Mouse (Mus musculus): ENCODE results near the gene Rnase2a. TPM values are rescaled to one million over a fixed set of nuclear protein-coding genes. Genes with fewer than 3 reads are reported as not detected.
"Not testable (repeated sequence)": the region's sequence is repeated elsewhere in the genome, so short reads cannot be mapped to it uniquely, and the experiment has no call there.

Rnase2a gene
- 1.4 and 1.9 TPM in 2 replicates for total RNA-seq (2021)
- long read RNA-seq, experiment 1, result 0 reads
- long read RNA-seq, experiment 2, result 0 reads

DNA sequence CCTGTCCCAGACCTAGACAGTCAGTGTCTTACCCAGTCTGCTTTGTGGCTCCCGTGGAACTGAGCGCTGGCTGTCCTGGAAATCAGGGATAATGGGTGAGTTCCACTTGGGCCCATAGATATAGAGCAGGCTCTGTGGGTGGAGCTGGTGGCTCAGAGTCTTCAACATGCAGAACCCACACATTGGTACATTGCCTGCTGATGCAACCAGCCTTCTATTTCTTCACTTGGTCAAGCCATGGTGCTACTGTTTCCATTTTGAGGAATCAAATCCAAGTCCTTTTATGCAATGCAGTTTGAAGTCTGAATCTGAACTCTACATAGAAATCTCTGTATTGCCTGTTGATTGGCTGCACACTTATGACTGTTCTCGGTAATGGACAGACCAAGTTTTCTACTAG, at the start of gene Rnase2a:
Gene Rnase2a (minus strand): TSS at position 72 of the 400 bp plus-strand sequence.
- no peak for DNase-seq

DNA sequence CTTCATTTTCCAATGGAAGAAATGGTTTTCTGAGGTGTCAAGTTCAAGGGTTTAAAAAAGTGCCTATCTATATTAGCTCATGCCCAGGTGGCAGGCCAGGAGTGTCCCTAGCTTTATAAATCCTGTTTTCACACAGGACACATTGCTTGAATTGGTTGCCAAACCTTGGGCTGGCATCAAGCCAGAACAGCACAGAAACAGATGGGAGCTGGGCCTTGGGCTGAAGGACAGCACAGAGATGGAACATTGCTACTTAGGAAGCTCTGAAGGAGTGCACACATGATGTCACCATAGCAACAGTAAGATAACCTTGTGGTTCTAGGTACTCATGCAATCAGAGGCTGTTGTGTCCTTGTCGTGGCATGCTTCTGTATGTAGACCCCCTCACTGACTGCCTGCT, 35.6 kb upstream of the Rnase2a start:
- DNase-seq, result peak; percentile 62

DNA sequence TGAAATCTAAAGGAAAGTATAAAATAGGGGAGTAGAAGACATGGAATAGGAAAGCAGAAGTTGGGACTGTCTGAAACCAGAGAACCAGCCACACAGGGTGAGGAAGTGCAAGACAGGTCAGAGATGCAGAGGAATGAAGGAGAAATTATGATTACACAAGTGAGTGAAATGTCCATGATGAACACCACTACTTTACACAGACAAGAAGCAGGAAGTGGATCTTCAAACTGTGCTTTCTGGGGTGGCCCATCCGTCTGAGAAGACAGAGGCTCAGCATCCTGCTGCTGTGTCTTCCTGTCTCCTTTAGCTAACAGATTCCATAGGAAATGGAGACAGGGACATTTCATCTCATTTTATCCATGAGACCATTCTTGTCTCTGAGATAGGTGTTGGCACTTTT, 22.6 kb upstream of the Rnase2a start:
- DNase-seq, result not testable (repeated sequence)

DNA sequence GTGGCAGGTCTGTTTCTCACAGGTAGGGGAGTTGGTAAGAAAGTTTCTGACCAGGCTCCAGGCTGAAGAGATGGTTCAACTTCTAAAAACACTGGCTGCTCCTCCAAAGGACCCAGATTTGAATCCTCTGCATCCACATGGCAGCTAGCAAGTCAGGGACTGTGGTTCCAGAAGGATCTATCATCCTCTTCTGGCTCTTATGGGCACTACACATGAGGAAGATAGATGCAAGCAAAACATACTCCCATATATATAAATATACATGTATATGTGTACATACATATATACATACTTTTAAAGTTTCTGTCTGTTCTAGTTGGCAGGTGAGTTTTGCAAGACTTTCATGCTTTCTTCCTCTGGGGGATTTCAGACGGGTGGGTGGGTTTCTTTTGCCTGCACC, 12.8 kb upstream of the Rnase2a start:
- no peak for DNase-seq

DNA sequence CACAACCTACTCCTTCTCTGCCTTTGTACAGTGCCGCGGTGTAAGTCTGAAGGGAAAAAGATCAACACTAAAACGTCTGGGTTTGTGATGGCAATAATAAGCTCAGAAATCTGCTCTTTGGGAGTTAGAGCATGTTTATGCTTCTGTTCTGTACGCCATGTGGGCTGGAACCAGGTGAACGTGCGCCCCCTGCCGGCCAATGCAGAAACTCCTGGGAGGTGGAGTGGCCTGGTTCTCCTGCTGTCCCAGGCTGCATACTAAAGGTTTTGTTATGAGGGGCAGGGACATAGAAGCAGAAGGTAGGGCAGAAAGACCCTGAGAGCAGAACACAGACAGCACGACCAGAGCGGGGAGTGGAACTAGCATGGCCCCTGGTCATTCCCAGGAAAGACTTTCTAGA, 10.2 kb upstream of the Rnase2a start:
- DNase-seq, result peak; percentile 88

DNA sequence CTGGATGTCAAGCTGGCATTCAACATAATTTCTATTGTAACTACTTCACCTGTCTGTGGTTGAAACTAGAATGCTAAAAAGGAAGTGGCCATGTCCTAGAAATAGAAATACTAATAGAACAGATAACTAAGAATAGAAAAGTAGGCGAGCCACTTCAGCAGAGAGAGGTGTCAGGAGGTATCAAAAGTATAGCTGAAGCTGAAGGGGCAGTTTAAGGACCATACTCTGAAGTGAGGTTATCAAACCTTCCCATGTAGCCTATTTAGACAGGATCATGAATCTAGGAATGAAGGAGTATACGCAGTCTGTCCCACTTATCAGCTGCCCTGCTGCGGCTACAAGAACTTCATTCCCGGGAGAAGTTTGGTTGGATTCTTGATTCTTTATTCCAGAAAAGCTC, 9.8 kb upstream of the Rnase2a start:
- no peak for DNase-seq

DNA sequence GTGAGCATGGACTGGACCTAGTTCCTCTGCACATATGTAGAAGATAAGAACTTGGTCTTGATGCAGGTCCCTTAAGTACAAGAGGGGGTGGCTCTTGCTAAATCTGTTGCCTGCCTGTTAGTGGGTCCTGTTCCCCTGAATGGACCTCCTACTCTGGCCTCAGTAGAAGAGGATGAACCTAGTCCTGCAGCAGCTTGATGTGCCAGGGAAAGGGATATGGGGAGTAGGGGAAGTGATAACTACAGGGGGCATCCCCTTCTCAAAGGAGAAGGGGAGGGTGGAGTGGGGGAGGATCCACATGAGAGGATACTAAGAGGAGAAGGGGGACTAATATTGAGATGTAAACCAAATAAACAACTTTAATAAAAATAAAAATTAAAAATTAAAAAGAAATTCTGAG, 6.5 kb upstream of the Rnase2a start:
- no peak for DNase-seq

DNA sequence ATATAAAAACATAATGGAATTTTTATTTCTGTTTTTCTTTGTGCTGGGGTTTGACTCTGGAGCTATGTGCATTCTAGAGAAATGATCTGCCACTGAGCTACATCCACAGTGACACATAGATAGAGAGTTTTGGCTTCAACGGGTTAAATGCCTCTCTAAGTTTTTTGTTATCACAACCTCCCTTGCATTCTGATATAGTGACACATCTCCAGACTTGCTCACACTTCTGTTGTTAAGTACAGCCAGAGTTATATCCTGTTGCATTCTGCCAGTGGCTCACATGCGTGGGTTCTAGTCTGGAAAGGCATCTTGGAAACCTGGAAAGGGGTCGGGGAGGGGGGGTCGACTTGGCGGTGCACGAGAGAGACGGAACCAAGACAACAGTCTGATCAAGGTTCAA, 3.8 kb upstream of the Rnase2a start:
- no peak for DNase-seq

DNA sequence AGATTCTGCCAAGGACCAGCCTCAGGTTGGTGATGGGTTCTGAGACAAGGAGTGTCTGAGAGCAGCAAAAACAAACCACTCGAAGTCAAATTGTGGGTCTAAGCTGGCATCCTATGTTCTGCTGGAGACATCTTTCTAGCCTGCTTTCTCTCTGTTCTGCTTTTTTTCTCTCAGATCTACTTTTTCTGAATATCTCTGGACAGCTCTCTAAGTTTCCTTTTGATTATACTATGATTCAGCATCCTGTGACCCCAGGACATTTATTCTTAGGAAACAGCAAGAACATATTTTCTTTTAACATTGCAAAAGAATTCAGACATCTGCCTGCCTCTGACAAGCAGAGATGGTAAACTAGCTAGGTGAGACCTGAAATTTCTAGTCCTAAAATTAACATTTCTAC, 2.3 kb downstream of the Rnase2a start:
- no peak for DNase-seq

DNA sequence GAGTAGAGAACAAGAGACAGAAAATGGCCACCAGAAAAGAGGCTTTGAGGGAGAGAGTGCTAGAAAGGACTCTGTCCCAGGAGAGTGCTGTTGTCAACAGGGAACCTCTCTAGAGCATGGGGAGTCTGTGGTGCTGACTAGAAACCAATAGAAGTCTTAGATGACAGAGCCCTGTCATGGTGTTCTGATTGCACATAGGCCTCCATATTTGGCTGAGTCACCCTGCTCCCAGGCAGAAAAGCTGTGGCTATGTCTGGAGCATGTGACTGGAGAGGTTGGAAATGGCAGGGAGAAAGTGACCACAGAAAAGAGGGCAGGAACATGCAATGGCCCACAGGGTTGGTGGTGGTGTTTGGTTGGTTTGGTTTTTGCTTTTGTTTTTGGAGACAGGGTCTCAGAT, 3.7 kb downstream of the Rnase2a start:
- not testable (repeated sequence) for DNase-seq

DNA sequence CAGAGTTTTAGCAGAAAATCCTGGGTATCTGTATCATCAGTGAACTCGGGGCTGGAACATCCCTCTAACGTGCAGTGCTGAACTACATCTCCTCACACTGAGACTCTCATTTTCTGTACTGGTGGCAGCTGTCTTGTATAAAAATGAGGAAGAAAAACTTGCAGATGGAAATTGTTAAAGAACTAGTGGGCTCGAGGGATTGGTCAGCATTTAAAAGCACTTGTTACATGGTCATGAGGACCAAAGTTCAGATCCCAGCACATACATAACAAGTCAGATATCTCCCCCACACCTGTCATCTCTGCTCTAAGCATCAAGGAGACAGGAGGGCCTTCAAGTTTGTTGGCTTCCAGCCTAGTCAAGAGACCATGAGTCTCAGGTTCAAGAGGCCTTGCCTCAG, 5.6 kb downstream of the Rnase2a start:
- DNase-seq, result no peak

DNA sequence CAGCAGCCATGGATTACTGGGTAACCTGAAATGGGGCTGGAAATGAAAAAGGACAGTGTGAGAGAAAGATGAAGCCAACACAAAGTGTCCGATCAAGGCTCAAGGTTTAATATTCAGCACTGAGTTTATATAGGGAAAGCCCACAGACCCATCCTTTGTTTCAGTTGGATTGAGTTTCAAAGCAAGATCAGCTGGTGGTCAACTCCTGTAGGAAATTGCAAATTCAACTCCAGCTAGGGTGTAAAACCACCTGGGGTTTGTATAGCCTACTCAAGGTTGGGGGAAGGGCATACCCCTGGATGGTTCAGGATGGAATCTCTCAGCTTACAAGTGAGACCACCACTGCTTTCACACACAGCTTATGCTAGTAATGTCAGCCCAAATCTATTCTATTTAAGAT, 8.2 kb downstream of the Rnase2a start:
- no peak for DNase-seq

DNA sequence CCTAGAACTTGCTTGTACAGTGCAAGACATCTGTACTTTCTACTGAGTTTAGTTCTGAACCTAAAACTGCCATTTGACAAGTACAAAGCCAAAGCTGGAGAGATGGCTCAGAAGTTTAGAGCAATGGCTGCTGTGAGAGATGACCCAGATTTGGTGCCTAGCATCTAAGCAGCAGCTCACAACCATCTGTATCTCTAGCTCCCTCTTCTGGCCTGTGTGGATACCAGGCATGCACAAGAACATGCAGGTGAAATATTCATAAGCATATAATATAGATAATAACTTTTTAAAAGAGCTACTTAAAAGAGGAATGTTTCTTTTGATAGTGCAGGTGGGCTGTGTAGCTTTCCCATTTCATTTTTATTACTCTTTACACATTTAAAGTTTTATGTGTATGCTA, 15.0 kb downstream of the Rnase2a start:
- DNase-seq, result peak; percentile 53

DNA sequence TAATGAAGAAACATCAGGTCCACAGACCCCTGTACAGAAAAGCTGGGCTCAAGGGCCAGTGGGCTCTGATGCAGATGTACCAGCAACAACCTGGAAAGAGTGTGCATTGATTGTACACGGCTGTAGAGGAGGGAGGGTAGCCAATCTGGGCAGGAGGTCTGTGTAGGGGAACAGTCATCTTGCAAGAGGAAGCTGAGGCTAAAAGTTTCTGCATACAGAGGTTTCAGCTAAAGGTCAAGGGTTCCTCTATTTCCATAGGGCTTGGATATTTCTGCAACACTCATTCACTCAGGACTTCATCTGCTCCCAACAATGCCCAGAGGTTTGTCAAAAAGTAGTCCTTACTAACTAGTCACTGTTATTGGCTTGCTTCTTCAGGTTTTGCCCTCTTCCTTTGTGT, 18.4 kb downstream of the Rnase2a start:
- not testable (repeated sequence) for DNase-seq

DNA sequence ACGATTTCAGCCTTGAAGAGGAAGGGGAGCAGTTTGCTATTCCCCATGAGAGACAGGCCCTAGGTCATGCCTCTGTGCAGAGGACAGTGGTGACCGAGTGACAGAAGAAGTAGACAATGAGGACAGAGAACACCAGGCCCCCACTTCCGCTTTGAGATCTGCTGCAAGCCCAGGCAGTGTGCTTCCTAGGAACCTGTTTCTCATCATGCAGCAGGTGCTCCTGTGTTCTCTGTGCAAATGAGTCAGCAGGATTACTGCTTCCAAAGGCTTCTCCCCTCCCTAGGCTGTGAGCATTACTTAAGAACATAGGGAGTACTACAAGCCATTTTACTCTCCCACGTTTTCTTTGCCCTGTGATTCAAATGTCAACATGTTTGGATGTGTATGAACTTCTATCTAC, 26.3 kb downstream of the Rnase2a start:
- not testable (repeated sequence) for DNase-seq

DNA sequence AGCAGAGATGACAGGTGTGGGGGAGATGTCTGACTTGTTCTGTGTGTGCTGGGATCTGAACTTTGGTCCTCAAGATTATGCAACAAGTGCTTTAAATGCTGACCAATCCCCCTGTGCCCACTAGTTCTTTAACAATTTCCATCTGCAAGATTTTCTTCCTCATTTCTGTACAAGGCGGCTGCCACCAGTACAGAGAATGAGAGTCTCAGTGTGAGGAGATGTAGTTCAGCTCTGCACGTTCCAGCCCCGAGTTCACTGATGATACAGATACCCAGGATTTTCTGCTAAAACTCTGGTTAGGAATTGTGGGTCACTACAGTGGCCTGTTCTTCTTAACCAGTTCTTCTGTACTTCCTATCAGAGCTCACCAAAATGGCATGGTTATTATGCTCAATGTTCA, 35.8 kb downstream of the Rnase2a start:
- DNase-seq, result not testable (repeated sequence)

Other genes starting within 250 kb of the Rnase2a start
- 0.33 TPM in 1 of 2 replicates, not detected in the other for gene Rnase10, start 248.4 kb downstream of the Rnase2a start, total RNA-seq (2021)
- gene Rnase9, start 214.2 kb downstream of the Rnase2a start, total RNA-seq (2021), result not detected in 2 replicates
- gene Rnase11, start 205.9 kb downstream of the Rnase2a start, total RNA-seq (2021), result not detected in 2 replicates
- gene Rnase12, start 198.5 kb downstream of the Rnase2a start, total RNA-seq (2021), result not detected in 2 replicates
- gene Olfr750, start 181.7 kb downstream of the Rnase2a start, total RNA-seq (2021), result not detected in 2 replicates
- gene Rnase4, start 165.0 kb downstream of the Rnase2a start, total RNA-seq (2021), result 56.5 and 131 TPM in 2 replicates
- gene Ang, start 165.0 kb downstream of the Rnase2a start, total RNA-seq (2021), result 6.0 and 37.1 TPM in 2 replicates
- gene Eddm3b, start 141.7 kb downstream of the Rnase2a start, total RNA-seq (2021), result not detected in 2 replicates
- gene Rnase6, start 132.2 kb downstream of the Rnase2a start, total RNA-seq (2021), result 1.3 and 4.5 TPM in 2 replicates
- not detected in 2 replicates for gene Rnase1, start 109.3 kb downstream of the Rnase2a start, total RNA-seq (2021)
- not detected in 2 replicates for gene Rnase2b, start 93.9 kb downstream of the Rnase2a start, total RNA-seq (2021)
- gene Ang2, start 57.0 kb downstream of the Rnase2a start, total RNA-seq (2021), result not detected in 2 replicates
- not detected in 2 replicates for gene Ear14, start 52.7 kb downstream of the Rnase2a start, total RNA-seq (2021)
- gene Gm7247, start 105.6 kb upstream of the Rnase2a start, total RNA-seq (2021), result not detected in 2 replicates
- gene Vmn2r88, start 154.7 kb upstream of the Rnase2a start, total RNA-seq (2021), result not detected in 2 replicates
- not detected in 2 replicates for gene Vmn2r89, start 195.7 kb upstream of the Rnase2a start, total RNA-seq (2021)